Mouse (Mus musculus) forebrain, embryonic 14.5 days (tissue): ENCODE data around the gene Fam71b. TPM values are rescaled to one million over a fixed set of nuclear protein-coding genes. Genes with fewer than 3 reads are reported as not detected.

Experiments used
- ATAC-seq: fragments of 200-750 bp; cut with Nextera tagmentation; 2 replicates; pipeline ENCODE4 v1.8.0; 2017; ENCODE audit warnings: mild to moderate bottlenecking, moderate library complexity
- DNase-seq: peaks from one replicate; pipeline ENCODE4 v3.0.0-alpha.2; 2015; ENCODE audit warnings: low spot score
- H3K27ac ChIP-seq: fragments of 300-500 bp; sonication (generic); 2 replicates; pipeline ENCODE4 v1.5.1; 2014; ENCODE audit warnings: low read depth, mild to moderate bottlenecking, control low read depth, low read length, moderate library complexity
- H3K27me3 ChIP-seq: fragments of 300-500 bp; sonication (generic); replicated peaks from 2 replicates; pipeline ENCODE4 v1.6.1; 2014; ENCODE audit warnings: low read length, control low read depth, mixed read lengths; ENCODE audit not compliant: control insufficient read depth, insufficient read depth
- H3K36me3 ChIP-seq: fragments of 300-500 bp; sonication (generic); 2 replicates; pipeline ENCODE4 v1.6.1; 2014; ENCODE audit warnings: low read length, control low read depth; ENCODE audit not compliant: control insufficient read depth, insufficient read depth
- H3K4me1 ChIP-seq: fragments of 300-500 bp; sonication (generic); 2 replicates; pipeline ENCODE4 v1.6.1; 2014; ENCODE audit warnings: antibody characterized with exemption, low read length, control low read depth; ENCODE audit not compliant: control insufficient read depth, insufficient read depth
- H3K4me2 ChIP-seq: fragments of 300-500 bp; sonication (generic); 2 replicates; pipeline ENCODE4 v1.6.1; 2014; ENCODE audit warnings: mild to moderate bottlenecking, control low read depth, low read length
- H3K4me3 ChIP-seq: fragments of 300-500 bp; sonication (generic); 2 replicates; pipeline ENCODE4 v1.5.1; 2014; ENCODE audit warnings: low read depth, low read length, control low read depth
- H3K9ac ChIP-seq: fragments of 300-500 bp; sonication (generic); 2 replicates; pipeline ENCODE4 v1.6.1; 2014; ENCODE audit warnings: mild to moderate bottlenecking, low read length, control low read depth, moderate library complexity
- H3K9me3 ChIP-seq: fragments of 300-500 bp; sonication (generic); replicated peaks from 2 replicates; pipeline ENCODE4 v1.6.1; 2016; ENCODE audit warnings: low read length, control low read depth, mixed read lengths; ENCODE audit not compliant: control insufficient read depth
- WGBS: fragments of 180-500 bp; shearing (Covaris S2); extraction: QIAGEN DNeasy Blood & Tissue Kit; methylation state at CpG from one replicate; pipeline ENCODE4 v1.1.7; 2014; 5-methylcytosine and 5-hydroxymethylcytosine counted together
- polyA plus RNA-seq: library from polyadenylated mRNA; unstranded; fragments of >200 nt; fragmentation: Nextera tagmentation; extraction: Ambion mirVana; gene quantifications from 2 replicates; pipeline ENCODE4 v1.2.1, GENCODE M21; 2014

Gene Fam71b
- polyA plus RNA-seq, result not detected in 2 replicates

GRCm38 (mm10) chr11:46396167-46396859 is at the start of gene Fam71b:
Fam71b (plus strand) TSS chr11:46396559.
- Histone ChIP-seq H3K4me1 (no peaks in the 10 kb centered on the region), H3K9me3 (no peaks in the 10 kb centered on the region), H3K36me3 (no peaks in the 10 kb centered on the region), H3K27ac (no peak within 1 kb of the TSS), H3K9ac (no peak within 1 kb of the TSS), H3K4me3 (no peak within 1 kb of the TSS), H3K4me2 (no peak within 1 kb of the TSS), H3K27me3 (no peaks in the 10 kb centered on the region)
- WGBS, result 81% methylated on average over 13 of the region's 13 CpGs
- ATAC-seq (no peak), DNase-seq (no peak)

- H3K4me1 ChIP-seq, result no peaks in the 10 kb centered on the region
- no peak overlapping the region for H3K27ac ChIP-seq
- H3K36me3 ChIP-seq, result no peaks in the 10 kb centered on the region
- no peak overlapping the region for H3K4me2 ChIP-seq
- DNase-seq (no peak), ATAC-seq (no peak)
- no peaks in the 10 kb centered on the region for H3K9me3 ChIP-seq
- no peak overlapping the region for H3K9ac ChIP-seq
- 90% methylated on average over 5 of the region's 5 CpGs for WGBS
- no peak overlapping the region for H3K4me3 ChIP-seq
- H3K27me3 ChIP-seq, result no peaks in the 10 kb centered on the region
Measured at GRCm38 (mm10) chr11:46347756-46348155, 48.6 kb upstream of the Fam71b start.

GRCm38 (mm10) chr11:46348416-46348815 is 47.9 kb upstream of the Fam71b start:
- WGBS, result 81% methylated on average over 3 of the region's 3 CpGs
- Histone ChIP-seq H3K27me3 (no peaks in the 10 kb centered on the region), H3K36me3 (no peaks in the 10 kb centered on the region), H3K9ac (no peak overlapping the region), H3K27ac (no peak overlapping the region), H3K4me1 (no peaks in the 10 kb centered on the region), H3K4me2 (no peak overlapping the region), H3K4me3 (no peak overlapping the region), H3K9me3 (no peaks in the 10 kb centered on the region)
- no peak for DNase-seq
- no peak for ATAC-seq

GRCm38 (mm10) chr11:46349681-46350410 is 46.5 kb upstream of the Fam71b start:
- no peak overlapping the region for H3K4me2 ChIP-seq
- no peak for ATAC-seq
- no peak overlapping the region for H3K9ac ChIP-seq
- no peaks in the 10 kb centered on the region for H3K9me3 ChIP-seq
- DNase-seq, result peak; percentile 12
- H3K4me3 ChIP-seq, result no peak overlapping the region
- no peaks in the 10 kb centered on the region for H3K27me3 ChIP-seq
- H3K36me3 ChIP-seq, result no peaks in the 10 kb centered on the region
- no peaks in the 10 kb centered on the region for H3K4me1 ChIP-seq
- no peak overlapping the region for H3K27ac ChIP-seq
- WGBS, result 73% methylated on average over 2 of the region's 2 CpGs

- 61% methylated on average over 1 of the region's 1 CpGs for WGBS
- Histone ChIP-seq H3K4me3 (no peak overlapping the region), H3K9me3 (no peaks in the 10 kb centered on the region), H3K9ac (no peak overlapping the region), H3K27ac (no peak overlapping the region), H3K27me3 (no peaks in the 10 kb centered on the region), H3K4me2 (no peak overlapping the region), H3K36me3 (no peaks in the 10 kb centered on the region), H3K4me1 (no peaks in the 10 kb centered on the region)
- no peak for DNase-seq
- ATAC-seq, result no peak
Measured at GRCm38 (mm10) chr11:46358369-46358768, 38.0 kb upstream of the Fam71b start.

GRCm38 (mm10) chr11:46360991-46361665 is 35.2 kb upstream of the Fam71b start:
- Histone ChIP-seq H3K4me3 (no peak overlapping the region), H3K36me3 (no peaks in the 10 kb centered on the region), H3K27ac (no peak overlapping the region), H3K27me3 (no peaks in the 10 kb centered on the region), H3K4me1 (no peaks in the 10 kb centered on the region), H3K9ac (no peak overlapping the region), H3K4me2 (no peak overlapping the region), H3K9me3 (no peaks in the 10 kb centered on the region)
- DNase-seq (no peak), ATAC-seq (no peak)
- 81% methylated on average over 2 of the region's 2 CpGs for WGBS

GRCm38 (mm10) chr11:46362061-46363022 is 34.0 kb upstream of the Fam71b start:
- ATAC-seq, result no peak
- no peaks in the 10 kb centered on the region for H3K27me3 ChIP-seq
- H3K4me2 ChIP-seq, result no peak overlapping the region
- peak; percentile 3 for DNase-seq
- H3K36me3 ChIP-seq, result no peaks in the 10 kb centered on the region
- no peak overlapping the region for H3K4me3 ChIP-seq
- WGBS, result 87% methylated on average over 18 of the region's 18 CpGs
- H3K9ac ChIP-seq, result no peak overlapping the region
- no peaks in the 10 kb centered on the region for H3K4me1 ChIP-seq
- no peaks in the 10 kb centered on the region for H3K9me3 ChIP-seq
- no peak overlapping the region for H3K27ac ChIP-seq

- Histone ChIP-seq H3K4me3 (no peak overlapping the region), H3K36me3 (no peaks in the 10 kb centered on the region), H3K27ac (no peak overlapping the region), H3K4me1 (no peaks in the 10 kb centered on the region), H3K4me2 (no peak overlapping the region), H3K9ac (no peak overlapping the region), H3K27me3 (no peaks in the 10 kb centered on the region), H3K9me3 (no peaks in the 10 kb centered on the region)
- no peak for ATAC-seq
- 94% methylated on average over 9 of the region's 9 CpGs for WGBS
- DNase-seq, result no peak
Measured at GRCm38 (mm10) chr11:46363864-46364263, 32.5 kb upstream of the Fam71b start.
